Mouse (Mus musculus): ENCODE data around the gene Morc1.
A peak's percentile ranks its signal among the peaks of the same experiment; 100 is the strongest.

Gene Morc1

GRCm38 (mm10) chr16:48474896-48475802, 44.1 kb downstream of the Morc1 start:
- DNase-seq (ENCODE audit: low read depth, low spot score) = no peak

- no peak for DNase-seq (ENCODE audit: low read depth, low spot score)
Measured at GRCm38 (mm10) chr16:48479266-48479848, 48.3 kb downstream of the Morc1 start.

GRCm38 (mm10) chr16:48516776-48517499, 85.9 kb downstream of the Morc1 start:
- DNase-seq (ENCODE audit: low read depth, low spot score) = no peak

GRCm38 (mm10) chr16:48519569-48519968, 88.5 kb downstream of the Morc1 start:
- DNase-seq (ENCODE audit: low read depth, low spot score) = no peak

GRCm38 (mm10) chr16:48537108-48537507, 106.1 kb downstream of the Morc1 start:
- no peak for DNase-seq (ENCODE audit: low read depth, low spot score)

DNA sequence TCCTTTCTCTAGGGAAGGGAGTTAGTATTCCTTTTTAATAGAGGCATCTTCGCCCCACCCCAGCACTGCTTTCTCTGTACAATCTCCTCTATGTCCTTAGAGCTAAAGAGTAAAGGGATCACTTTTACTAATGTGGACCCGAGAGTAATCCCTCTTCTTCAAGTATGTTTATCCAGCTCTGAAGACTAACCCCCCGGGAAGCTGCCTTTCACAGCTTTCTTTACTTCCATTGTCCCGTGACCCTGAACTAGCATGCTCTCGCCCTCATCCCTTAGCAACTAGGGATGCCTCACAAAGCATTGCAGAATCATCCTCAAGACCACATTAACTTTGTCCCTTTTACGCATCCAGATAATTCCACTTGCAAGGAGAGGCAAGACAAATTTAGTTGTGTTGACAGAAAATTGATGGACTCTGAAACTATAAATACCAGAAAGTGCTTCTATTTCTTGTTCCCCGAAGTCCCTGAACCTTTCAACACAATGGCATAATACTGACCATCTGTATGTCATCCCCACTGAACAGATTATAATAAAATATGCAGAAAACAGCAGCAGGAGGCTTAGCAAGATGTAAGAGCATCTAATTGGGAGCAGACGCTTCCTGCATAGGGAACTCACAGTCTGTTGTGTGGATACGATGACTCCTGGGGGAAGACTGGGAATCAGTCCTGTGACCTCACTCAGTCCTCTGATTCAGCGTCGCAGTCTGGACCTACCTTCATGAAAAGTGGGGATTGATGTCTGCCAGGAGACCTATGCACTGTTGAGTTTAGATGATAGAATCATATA, 131.4 kb downstream of the Morc1 start:
- no peak for DNase-seq (ENCODE audit: low read depth, low spot score)

GRCm38 (mm10) chr16:48570354-48570753, 139.3 kb downstream of the Morc1 start:
- peak; percentile 42 for DNase-seq (ENCODE audit: low read depth, low spot score)

GRCm38 (mm10) chr16:48574072-48574471, 143.0 kb downstream of the Morc1 start:
- no peak for DNase-seq (ENCODE audit: low read depth, low spot score)

GRCm38 (mm10) chr16:48574499-48574898, 143.5 kb downstream of the Morc1 start:
- DNase-seq (ENCODE audit: low read depth, low spot score) = no peak

- DNase-seq (ENCODE audit: low read depth, low spot score) = no peak
Measured at GRCm38 (mm10) chr16:48585369-48585768, 154.3 kb downstream of the Morc1 start.

DNA sequence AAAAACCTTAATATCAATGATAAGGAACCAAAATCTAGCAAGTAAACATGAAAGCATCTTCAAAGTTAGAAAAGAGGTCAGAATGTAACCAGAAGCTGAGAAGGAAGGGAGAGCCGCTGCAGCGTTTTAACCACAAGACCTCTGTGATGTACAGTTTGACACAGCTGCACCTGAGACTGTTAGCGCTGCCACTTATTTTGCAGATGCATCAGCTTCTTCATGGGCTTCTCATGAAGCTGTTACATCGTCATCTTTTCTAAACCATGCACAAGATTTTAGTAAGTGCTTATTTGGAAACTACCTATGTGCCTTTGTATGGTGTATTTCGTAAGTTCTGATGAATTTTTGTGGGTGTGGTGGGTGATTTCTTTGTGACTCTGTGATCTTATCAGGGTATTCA, 163.4 kb downstream of the Morc1 start:
- peak; percentile 76 for DNase-seq (ENCODE audit: low read depth, low spot score)

GRCm38 (mm10) chr16:48595216-48595615, 164.2 kb downstream of the Morc1 start:
- no peak for DNase-seq (ENCODE audit: low read depth, low spot score)

DNA sequence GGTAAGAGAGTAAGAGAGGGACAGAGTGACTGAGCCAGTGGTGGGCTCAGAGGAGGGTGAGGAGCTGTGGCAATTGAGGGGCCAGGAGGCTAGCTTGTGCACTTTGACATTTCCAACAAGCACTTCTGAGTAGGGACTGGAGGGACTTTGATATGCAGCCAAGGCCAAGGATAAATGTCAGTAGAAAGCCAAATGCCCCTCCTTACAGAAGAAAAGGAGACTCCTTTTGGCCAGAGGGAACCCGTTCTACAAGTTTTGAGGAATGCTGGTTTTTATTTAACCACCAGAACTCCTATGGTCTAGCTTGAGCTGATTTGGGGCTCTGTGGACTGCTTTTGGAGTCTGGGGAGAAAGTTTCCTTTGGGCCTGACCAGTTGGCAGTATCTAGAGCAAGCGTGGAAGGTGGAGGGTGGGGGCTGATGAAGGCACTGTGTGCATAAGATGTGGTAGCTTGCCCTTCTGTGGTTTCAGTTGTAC, 172.7 kb downstream of the Morc1 start:
- no peak for DNase-seq (ENCODE audit: low read depth, low spot score)

DNA sequence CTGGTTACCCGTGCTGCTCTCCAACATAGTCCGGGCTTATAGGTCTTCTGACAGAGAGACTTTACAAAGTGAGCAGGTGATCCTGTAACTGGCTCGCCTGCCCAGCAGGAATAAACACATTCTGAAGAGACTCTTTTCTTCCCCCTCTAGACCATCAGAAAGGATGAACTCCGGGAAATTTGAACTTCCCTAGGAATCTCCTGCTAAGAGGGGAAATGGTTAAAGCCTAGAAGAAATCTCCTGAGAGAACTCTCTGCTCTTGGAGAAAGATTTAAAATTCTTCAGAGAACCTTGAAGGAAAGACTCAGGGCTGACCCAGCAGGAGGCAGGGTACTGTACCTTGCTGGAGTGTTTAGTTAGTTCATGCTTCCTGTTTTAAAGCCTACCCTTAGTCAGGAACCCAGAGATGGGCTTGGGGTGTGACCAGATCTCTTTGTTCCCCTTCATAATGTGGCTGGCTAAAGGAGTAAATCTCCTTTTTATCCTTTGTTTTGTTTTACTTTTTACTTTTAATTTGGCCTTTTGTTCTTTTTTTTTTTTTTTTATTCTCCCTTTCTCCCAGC, 175.5 kb downstream of the Morc1 start:
- no peak for DNase-seq (ENCODE audit: low read depth, low spot score)

DNA sequence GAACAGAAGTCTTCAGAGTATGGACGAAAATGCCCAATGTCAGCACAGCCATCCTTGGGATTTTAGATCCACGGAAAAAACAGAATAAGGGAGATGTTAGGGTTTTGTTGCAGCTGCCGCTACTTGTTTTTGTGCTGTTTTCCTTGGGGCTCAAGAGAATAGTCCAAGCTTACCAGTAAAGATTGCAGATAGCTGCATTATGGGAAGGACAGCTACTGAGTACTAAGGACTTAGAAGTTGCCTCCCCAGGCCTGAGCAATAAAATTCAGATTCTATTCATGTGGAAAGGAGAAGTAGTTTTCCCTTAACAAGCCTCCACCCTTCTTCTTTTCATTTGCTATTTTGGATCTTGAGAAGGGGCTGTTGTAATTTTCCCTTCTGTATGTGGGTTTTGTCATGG, 177.2 kb downstream of the Morc1 start:
- DNase-seq (ENCODE audit: low read depth, low spot score) = no peak

DNA sequence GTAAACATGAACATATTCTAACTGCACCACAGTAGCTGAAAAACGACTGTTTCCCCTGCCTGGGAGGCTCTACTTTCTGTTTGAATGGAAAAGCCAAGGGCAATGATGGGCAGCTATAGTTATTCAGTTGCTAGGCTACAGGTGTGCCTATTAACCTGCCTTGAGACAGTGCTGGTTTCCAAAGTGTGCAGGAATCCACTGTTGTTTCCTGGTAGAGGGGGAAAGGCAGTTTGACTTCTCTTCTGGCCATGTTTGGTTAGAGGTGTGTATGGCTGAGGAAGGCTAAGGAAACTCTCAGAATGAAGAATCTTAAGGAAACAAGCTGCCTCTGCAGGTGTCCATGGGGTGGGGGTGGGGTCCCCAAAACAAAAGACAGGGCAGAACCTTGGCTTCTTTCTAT, 179.8 kb downstream of the Morc1 start:
- no peak for DNase-seq (ENCODE audit: low read depth, low spot score)

GRCm38 (mm10) chr16:48611436-48611835, 180.4 kb downstream of the Morc1 start:
- no peak for DNase-seq (ENCODE audit: low read depth, low spot score)

DNA sequence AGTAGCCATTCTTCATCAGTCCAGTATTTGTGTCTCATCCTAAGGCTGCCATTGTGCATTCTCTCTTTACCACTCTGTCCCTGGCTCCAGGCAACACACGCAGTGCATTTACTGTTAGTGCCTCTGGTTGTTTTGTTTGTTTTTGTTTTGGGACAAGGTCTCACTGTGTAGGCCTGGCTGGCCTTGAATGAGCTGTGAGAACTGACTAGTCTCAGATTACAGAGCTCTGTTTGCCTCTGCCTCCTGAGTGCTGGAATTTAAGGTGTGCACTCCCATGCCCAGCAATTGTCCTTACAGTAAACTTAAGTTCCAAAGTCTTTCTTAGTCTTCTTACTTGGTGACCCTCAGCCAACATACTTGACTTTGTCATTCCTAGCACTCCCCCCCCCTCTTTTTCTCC, 182.7 kb downstream of the Morc1 start:
- DNase-seq (ENCODE audit: low read depth, low spot score) = no peak

DNA sequence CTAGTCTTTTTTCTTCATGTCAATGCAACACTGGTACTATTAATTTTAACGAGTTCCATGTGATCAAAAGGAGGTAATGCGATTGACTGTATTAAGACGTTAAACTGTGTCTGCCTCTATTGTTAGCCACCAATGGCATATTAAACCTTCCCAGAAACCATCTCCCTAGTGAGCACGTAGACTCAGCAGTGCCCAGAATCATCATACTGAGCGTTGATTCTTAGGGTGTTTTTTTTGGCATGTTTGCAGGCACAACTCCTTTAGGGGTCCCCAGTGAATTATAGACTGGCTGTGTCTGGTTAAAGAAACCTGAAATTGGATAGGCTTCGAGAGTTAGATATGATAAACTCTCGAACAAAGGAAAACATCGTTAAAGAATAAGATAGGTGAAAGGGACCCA, 189.5 kb downstream of the Morc1 start:
- DNase-seq (ENCODE audit: low read depth, low spot score) = no peak

DNA sequence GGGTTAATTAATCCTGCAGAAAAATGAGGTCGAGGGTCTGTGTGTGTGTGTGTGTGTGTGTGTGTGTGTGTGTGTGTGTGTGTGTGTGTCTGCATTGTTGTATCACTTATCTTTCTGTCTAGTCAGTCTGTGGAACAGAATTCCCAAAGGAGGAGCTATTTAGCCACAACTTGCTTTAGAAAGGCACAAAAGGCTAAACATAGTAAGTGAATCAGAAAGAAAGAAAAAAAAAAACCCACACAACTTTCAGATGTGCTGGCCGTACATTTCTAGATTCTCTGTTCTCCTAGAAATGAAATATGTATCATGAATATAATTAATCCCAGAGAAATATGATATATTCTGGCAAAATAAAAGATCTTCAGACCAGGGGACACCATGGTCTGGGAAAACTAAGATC, 190.0 kb downstream of the Morc1 start:
- no peak for DNase-seq (ENCODE audit: low read depth, low spot score)

DNA sequence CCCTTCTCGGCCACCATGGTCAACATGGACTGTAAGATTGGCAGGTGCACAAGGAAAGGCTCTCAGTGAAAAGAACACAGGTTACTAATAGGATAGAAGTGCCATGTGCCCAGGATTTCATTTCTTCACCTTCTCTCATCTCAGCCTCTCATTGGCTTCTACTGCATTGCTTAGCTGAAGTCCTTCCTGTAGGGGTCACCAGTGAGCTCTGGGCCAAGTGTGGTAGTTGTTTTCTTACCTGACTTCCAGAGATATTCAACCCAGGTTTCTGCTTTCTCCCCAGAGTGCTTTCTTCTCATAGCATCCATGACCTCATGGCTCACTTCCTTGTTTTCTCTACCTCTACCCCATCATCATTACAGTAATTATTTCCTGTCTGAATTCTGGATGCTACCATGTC, 192.4 kb downstream of the Morc1 start:
- peak; percentile 50 for DNase-seq (ENCODE audit: low read depth, low spot score)
